Mouse (Mus musculus) myocyte (in vitro differentiated cells): ENCODE measurements around the gene Chil4. TPM values are rescaled to one million over a fixed set of nuclear protein-coding genes. Genes with fewer than 3 reads are reported as not detected.
"Not testable (repeated sequence)": the region's sequence is repeated elsewhere in the genome, so short reads cannot be mapped to it uniquely, and the experiment has no call there.

Source experiments
- H3K27me3 ChIP-seq: one replicate; pipeline ENCODE4 v1.6.1; 2011; ENCODE audit not compliant: control insufficient read depth, insufficient read depth, insufficient read length
- H3K36me3 ChIP-seq: one replicate; pipeline ENCODE4 v1.6.1; 2011; ENCODE audit not compliant: control insufficient read depth, insufficient read depth
- H3K4me2 ChIP-seq: one replicate; pipeline ENCODE4 v1.6.1; 2011; ENCODE audit warnings: low read depth, control low read depth
- H3K4me3 ChIP-seq: one replicate; pipeline ENCODE4 v1.5.1; 2011; ENCODE audit warnings: mild to moderate bottlenecking, control low read depth, moderate library complexity
- H3K79me2 ChIP-seq: one replicate; pipeline ENCODE4 v1.6.1; 2011; ENCODE audit not compliant: control insufficient read depth, insufficient read depth
- H3ac ChIP-seq: one replicate; pipeline ENCODE4 v1.6.1; 2011; ENCODE audit not compliant: control insufficient read depth, insufficient read length
- CEBPB ChIP-seq: IDR thresholded peaks from 2 replicates; pipeline ENCODE4 v1.6.1; 2011; ENCODE audit warnings: mild to moderate bottlenecking, moderate library complexity; ENCODE audit not compliant: poor library complexity, insufficient read depth, severe bottlenecking
- E2F4 ChIP-seq: IDR thresholded peaks from one replicate; pipeline ENCODE4 v1.6.1; 2011; ENCODE audit warnings: mild to moderate bottlenecking, control low read depth, moderate library complexity; ENCODE audit not compliant: insufficient read depth
- MAX ChIP-seq: IDR thresholded peaks from one replicate; pipeline ENCODE4 v1.6.1; 2011; ENCODE audit warnings: low read depth, mild to moderate bottlenecking, control low read depth
- MYOD1 ChIP-seq, 3 experiments: IDR thresholded peaks; one replicate each; pipeline ENCODE4 v1.6.1; 2011; ENCODE audit warnings: control low read depth in 2 of 3, low read depth in 2 of 3, mild to moderate bottlenecking in 2 of 3, moderate library complexity in 1 of 3; ENCODE audit not compliant: insufficient read length in 2 of 3, control insufficient read depth in 1 of 3
- MYOG ChIP-seq, 3 experiments: IDR thresholded peaks; one replicate each; pipeline ENCODE4 v1.6.1; 2011; ENCODE audit warnings: control low read depth in 2 of 3, low read depth in 2 of 3, mild to moderate bottlenecking in 2 of 3; ENCODE audit not compliant: insufficient read length in 2 of 3, control insufficient read depth in 1 of 3, insufficient read depth in 1 of 3
- POLR2A ChIP-seq: IDR thresholded peaks from one replicate; pipeline ENCODE4 v1.6.1; 2011; ENCODE audit warnings: low read depth, mild to moderate bottlenecking, control low read depth, moderate library complexity; ENCODE audit not compliant: insufficient read length
- POLR2AphosphoS2 ChIP-seq: IDR thresholded peaks from one replicate; pipeline ENCODE4 v1.6.1; 2011; ENCODE audit warnings: low read depth, control low read depth; ENCODE audit not compliant: insufficient read length
- REST ChIP-seq: IDR thresholded peaks from one replicate; pipeline ENCODE4 v1.6.1; 2011; ENCODE audit warnings: mild to moderate bottlenecking, control low read depth, moderate library complexity; ENCODE audit not compliant: insufficient read depth, insufficient read length
- SRF ChIP-seq: IDR thresholded peaks from one replicate; pipeline ENCODE4 v1.6.1; 2011; ENCODE audit warnings: low read depth; ENCODE audit not compliant: control insufficient read depth, insufficient read length
- TCF12 ChIP-seq: IDR thresholded peaks from one replicate; pipeline ENCODE4 v1.6.1; 2011; ENCODE audit warnings: mild to moderate bottlenecking, control low read depth; ENCODE audit not compliant: poor library complexity, insufficient read depth, severe bottlenecking
- TCF3 ChIP-seq: IDR thresholded peaks from one replicate; pipeline ENCODE4 v1.6.1; 2011; ENCODE audit warnings: low read depth, control low read depth; ENCODE audit not compliant: insufficient read length
- USF1 ChIP-seq: IDR thresholded peaks from one replicate; pipeline ENCODE4 v1.6.1; 2011; ENCODE audit warnings: low read depth, mild to moderate bottlenecking, control low read depth, moderate library complexity
- polyA plus RNA-seq: library from polyadenylated mRNA; unstranded; fragments of >200 nt; fragmentation: generic; extraction: Trizol; gene quantifications from one replicate; pipeline ENCODE4 v1.2.1, GENCODE M21; 2012; ENCODE audit warnings: missing spikeins

Gene Chil4
- polyA plus RNA-seq, 1 experiment, result not detected

DNA sequence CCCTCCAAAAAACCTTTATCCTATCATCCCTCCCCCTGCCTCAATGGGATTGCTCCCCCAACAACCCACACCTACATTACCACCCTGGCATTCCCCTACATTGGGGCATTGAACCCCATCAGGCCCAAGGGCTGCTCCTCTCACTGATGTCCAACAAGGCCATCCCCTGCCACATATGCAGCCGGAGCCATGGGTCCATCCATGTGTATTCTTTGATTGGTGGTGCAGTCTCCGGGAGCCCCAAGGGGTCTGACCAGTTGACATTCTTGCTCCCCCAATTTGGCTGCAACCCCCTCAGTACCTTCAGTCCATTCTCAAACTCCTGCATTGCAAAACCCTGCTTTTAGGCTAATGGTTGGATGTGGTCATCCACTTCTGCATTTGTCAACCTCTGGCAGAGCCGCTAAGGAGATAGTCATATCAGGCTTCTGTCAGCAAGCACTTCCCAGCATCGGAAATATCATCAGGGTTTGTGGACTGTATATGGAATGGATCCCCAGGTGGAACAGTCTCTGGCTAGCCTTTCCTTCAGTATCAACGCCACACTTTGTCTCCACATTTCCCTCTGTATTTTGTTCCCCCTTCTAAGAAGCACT lies 20.0 kb upstream of the Chil4 start:
- Histone ChIP-seq H3K4me2 (no peak overlapping the region), H3K36me3 (no peaks in the 10 kb centered on the region), H3K79me2 (no peaks in the 10 kb centered on the region), H3K27me3 (no peaks in the 10 kb centered on the region), H3K4me3 (no peak overlapping the region), H3ac (no peak overlapping the region)
- TF ChIP-seq USF1, result no peak
- TF ChIP-seq POLR2A, result no peak
- TF ChIP-seq MAX, result no peak
- no peak for TF ChIP-seq MYOG (IDR thresholded peaks at IDR 0.05; ENCODE audit: control insufficient read depth in 1 of 3, insufficient read depth in 1 of 3, insufficient read length in 2 of 3, low read depth in 2 of 3)
- no peak for TF ChIP-seq SRF
- TF ChIP-seq CEBPB, result no peak
- no peak for TF ChIP-seq TCF3
- no peak for TF ChIP-seq E2F4
- no peak for TF ChIP-seq REST
- no peak for TF ChIP-seq POLR2AphosphoS2
- TF ChIP-seq MYOD1 (IDR thresholded peaks at IDR 0.05; ENCODE audit: control insufficient read depth in 1 of 3, insufficient read length in 2 of 3, low read depth in 2 of 3), result no peak
- TF ChIP-seq TCF12, result no peak

GRCm38 (mm10) chr3:106223391-106223790 lies 4.1 kb upstream of the Chil4 start:
- H3K27me3 ChIP-seq, H3K4me3 ChIP-seq, H3K36me3 ChIP-seq, H3K79me2 ChIP-seq, H3ac ChIP-seq, H3K4me2 ChIP-seq: not testable (repeated sequence)

DNA sequence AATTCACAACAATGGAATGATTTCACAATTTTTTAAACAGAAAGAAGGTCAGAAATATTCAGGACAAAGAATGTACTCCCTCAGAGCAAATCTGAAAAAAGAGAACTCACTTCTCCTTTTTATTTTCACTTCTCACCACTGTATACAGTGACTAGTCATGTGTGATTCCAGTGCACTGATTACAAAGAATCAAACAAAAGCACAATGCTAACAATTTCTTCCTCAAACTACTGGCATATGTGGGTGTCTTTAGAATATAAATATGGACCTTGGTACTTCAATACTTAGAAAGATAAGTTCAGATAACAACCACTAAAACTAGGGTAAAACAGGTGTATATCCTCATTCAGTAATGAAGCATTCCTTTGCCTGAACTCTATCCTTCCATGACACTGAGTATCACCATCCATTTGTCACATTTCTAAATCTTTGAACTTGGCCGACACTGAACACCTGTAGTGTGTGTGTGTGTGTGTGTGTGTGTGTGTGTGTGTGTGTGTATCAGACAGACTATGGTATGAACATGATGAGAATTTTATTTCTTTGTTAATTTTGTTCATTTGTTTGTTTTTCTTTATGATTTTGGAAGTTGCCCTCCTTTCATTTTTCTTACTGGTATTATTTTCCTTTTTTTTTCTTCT lies 2.4 kb upstream of the Chil4 start:
- no peak overlapping the region for H3ac ChIP-seq
- TF ChIP-seq MAX (no peak), TCF12 (no peak), POLR2AphosphoS2 (no peak), CEBPB (no peak), USF1 (no peak), MYOG (IDR thresholded peaks at IDR 0.05; ENCODE audit: control insufficient read depth in 1 of 3, insufficient read depth in 1 of 3, insufficient read length in 2 of 3, low read depth in 2 of 3) (no peak), POLR2A (no peak), MYOD1 (IDR thresholded peaks at IDR 0.05; ENCODE audit: control insufficient read depth in 1 of 3, insufficient read length in 2 of 3, low read depth in 2 of 3) (no peak), E2F4 (no peak), TCF3 (no peak), SRF (no peak), REST (no peak)
- H3K4me2 ChIP-seq, result no peak overlapping the region
- H3K27me3 ChIP-seq, result no peaks in the 10 kb centered on the region
- no peaks in the 10 kb centered on the region for H3K79me2 ChIP-seq
- H3K36me3 ChIP-seq, result no peaks in the 10 kb centered on the region
- H3K4me3 ChIP-seq, result no peak overlapping the region

- not testable (repeated sequence) for H3ac ChIP-seq, H3K36me3 ChIP-seq, H3K4me3 ChIP-seq, H3K4me2 ChIP-seq, H3K27me3 ChIP-seq, H3K79me2 ChIP-seq
Observed at GRCm38 (mm10) chr3:106218284-106218954, 888 bp downstream of the Chil4 start.

DNA sequence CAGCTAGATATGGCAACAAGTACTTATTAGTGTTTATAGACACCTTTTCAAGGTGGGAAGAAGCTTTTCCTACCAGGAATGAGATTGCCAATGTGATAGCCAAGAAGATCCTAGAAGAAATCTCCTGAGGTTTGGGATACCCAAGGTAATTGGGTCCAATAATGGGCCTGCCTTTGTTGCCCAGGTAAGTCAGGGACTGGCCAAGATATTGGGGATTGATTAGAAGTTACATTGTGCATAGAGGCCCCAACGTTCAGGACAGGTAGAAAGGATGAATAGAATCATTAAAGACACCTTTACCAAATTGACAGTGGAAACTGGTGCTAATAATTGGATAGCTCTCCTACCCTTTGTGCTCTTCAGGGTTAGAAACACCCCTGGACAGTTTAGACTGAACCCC lies 21.3 kb downstream of the Chil4 start:
- not testable (repeated sequence) for H3K27me3 ChIP-seq, H3K4me2 ChIP-seq, H3K36me3 ChIP-seq, H3ac ChIP-seq, H3K4me3 ChIP-seq, H3K79me2 ChIP-seq

GRCm38 (mm10) chr3:106197246-106197645 lies 22.1 kb downstream of the Chil4 start:
- H3K79me2 ChIP-seq, H3K4me3 ChIP-seq, H3K27me3 ChIP-seq, H3K36me3 ChIP-seq, H3K4me2 ChIP-seq, H3ac ChIP-seq: not testable (repeated sequence)
